Mouse (Mus musculus): Measurements from ENCODE around the gene Epb41l2.

Gene Epb41l2

DNA sequence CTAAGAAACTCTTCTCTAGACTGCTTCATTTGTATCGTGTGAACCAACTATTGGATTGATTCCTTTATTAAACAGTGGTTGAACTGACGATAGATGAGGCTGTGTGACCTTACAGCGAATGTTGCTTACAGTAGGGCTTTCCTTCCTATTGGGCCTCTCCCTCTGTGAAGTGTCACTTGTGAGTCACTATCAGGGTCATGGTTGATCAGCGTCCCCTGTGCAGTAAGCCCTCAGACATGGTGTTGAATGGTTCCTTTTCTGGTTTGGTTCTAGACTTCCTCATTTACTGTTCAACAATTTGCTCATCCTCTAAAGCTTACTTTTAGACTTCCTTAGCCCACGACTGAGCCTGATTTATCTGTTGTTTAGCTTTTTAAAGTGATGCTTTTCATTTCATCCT, 7.1 kb downstream of the Epb41l2 start:
- no peak for DNase-seq

DNA sequence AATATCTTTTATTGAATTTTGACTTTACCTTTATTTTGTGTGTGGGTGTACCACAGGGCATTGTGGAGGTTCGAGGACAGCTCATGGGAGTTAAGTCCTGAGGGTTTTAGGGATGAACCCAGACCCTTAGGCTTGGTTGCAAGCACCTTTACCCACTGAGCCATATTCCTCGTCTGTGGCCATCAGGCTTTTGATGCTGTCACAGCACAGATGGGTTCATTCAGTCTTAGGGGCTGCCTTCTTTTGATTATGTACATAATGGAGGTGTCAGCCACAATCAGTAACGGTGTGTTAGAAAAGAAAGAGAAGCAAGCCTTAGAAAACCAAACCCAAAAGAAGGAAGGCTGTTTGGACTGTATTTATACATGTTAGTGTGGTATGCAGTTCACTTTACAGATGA, 9.3 kb downstream of the Epb41l2 start:
- no peak for DNase-seq

DNA sequence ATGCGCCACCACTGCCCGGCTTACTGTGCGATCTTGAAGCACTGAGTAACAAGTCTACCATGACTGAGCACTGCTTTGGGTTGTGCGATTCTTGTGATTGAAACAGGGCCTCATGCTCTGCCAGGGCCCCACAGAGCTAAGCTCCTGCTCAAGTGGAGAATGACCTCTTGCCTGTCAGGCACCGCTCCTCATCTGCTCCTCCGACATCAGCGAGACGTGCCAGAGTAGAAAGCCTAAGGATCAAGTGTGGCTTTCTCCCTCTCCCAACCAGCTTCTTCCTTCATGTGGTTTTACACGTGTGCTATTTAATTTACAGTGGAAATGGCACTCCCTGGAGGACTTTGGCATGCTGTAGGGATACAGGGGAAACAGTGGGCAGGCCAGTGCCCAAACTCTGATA, 10.1 kb downstream of the Epb41l2 start:
- DNase-seq: no peak

DNA sequence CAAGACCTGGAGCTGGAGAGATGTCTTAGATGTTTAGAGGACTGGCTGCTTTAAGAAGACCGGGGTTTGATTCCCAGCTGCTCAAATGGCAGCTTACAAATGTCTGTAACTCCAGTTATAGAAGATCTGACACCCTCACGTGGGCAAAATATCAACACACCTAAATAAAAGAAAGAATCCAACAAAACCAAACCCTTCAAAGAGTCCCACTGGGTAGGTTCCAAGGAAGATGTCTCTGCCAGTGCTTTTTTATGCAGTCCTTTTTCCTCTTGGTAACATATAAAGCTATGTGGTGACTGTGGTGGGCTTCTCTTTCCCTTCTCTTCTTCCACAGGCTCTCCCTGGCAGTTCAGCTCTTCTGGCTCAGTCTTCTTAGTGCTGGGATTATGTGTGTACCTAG, 11.7 kb downstream of the Epb41l2 start:
- no peak for DNase-seq

DNA sequence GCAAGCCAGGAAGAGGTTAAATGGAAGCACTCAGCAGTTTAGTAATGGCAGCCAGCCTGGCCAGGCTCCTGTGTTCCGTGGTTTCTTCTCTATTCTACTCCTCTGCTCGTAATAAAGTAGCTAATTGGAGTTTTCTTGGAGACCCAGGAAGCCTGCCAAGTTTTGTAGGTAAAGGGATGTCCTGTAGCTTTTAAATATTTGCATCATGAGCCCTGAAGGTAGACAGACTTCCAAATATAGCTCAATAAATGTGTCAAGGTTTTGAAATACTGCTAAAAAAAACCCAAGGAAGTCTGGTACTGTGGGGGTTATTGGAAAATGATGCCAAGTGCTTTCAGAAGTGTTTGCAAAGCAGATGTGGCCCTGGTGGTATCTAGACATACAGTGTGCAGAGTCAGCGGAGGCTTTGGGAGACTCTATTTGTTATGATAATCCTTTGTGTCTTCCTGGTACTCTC, 12.3 kb downstream of the Epb41l2 start:
- DNase-seq: no peak

DNA sequence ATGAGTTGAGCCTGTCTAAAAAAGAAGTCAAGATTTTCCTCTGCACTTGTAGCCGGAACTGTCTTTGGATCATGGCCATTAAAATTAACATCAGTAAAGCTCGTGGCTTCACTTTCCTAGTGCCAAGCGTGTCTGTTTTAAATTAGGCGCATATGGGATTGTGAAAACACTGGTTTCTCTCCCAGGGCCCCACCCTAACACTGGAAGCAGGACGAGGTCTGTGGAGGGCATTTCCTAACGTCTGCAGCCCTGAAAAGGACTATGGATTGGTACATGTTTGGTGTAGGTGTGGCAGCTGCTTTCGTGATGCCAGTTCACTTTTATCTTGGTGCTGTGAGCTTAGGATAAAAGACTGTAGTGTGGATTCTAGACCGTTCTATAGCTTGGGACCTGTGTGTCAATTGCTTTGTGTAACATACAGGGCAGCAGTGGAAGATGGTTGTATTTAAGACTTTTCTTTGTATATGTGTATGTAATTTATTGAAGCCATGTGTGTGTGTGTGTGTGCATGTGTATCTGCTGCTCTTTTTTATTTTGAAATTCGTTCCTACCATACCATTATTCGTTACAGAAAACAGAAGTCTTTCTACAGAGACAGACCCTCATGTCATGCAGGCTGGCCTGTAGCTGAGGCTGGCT, 13.0 kb downstream of the Epb41l2 start:
- DNase-seq: no peak

DNA sequence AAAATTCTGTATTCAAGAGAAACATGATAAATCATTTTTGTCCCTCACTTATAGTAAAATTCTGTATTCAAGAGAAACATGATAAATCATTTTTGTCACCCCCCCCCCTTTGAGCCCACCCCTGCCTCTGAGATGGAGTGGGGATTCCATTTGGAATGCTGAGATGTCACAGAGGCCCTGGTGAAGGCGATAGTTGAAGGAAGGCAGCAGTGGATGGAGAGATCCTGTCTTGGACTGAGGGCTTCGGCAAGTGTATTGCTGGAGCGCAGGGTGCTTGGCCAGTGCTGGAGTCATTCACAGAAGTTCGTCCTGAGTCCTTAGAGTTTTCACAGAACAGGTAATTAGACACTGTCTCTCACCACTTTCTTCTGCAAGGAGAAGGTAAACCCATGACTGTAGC, 15.4 kb downstream of the Epb41l2 start:
- DNase-seq: no peak

DNA sequence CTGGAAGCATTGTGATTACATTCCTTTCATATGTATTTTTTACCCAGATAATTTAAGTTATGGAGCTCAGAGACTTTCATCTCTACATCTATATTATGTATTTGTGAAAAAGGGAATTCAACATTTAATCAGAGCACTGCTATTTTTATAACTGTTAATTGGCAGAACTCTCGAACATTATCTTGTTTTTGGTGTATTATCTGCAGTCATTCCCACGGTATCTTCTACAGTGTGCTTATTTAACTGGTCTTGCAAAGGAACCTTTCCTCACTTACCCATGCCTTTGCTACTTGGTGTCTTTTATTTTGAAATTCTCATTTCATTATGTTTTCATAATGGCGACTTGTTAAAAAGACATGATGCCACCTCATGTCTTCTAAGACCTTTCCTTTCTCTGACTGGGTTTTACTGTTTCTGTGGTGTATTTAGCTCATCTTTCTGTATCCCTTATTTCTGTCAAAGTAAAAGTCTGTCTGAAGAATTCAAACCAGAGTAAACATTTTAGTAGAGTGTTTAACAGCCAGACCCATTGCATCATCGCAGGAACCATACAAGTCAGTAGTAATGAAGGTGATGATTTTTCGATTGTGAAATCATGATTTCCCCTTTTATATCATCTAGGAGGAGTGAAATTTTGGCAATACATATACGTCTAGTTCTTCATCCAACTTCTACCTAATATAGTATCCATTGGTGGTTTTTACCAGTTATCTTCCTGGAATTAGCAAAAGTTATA, 21.3 kb downstream of the Epb41l2 start:
- no peak for DNase-seq

DNA sequence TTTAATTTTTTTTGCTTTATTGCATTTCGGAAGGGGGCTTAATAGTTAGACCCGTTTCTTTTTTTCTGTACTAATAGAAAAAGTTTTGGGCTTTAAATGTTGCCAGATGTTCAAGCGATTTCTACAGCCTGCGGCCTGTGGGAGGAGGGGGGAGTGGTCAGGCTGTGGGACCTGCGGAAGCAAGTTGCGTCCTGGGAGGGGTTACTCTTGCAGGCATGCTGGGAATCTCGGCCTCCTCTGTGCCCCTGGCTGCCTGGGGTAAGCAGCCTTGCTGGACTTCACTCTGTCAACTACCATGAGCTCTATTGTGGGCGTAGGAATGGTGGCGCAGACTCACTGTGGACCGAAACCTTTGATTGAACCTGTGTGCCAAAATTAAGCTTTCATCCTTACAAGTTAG, 22.4 kb downstream of the Epb41l2 start:
- DNase-seq: no peak

DNA sequence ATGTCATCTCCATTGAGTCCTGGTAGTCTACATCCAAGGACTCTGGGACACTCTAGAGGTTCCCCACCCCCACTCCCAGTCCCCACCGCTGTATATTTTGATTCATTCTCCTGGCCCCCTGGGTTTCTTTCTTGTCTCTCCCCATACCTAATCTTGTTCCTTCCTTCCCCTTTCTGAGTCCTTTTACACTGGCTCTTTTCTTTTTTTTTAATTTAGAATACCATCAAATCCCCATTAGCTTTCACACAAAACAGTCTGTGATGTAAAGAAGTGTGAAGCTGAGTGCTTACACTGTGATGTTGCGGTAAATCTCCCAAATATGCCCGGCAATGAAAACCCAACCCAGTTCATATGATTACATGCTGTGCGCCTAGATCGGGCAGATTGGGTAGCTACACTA, 23.6 kb downstream of the Epb41l2 start:
- DNase-seq: no peak

DNA sequence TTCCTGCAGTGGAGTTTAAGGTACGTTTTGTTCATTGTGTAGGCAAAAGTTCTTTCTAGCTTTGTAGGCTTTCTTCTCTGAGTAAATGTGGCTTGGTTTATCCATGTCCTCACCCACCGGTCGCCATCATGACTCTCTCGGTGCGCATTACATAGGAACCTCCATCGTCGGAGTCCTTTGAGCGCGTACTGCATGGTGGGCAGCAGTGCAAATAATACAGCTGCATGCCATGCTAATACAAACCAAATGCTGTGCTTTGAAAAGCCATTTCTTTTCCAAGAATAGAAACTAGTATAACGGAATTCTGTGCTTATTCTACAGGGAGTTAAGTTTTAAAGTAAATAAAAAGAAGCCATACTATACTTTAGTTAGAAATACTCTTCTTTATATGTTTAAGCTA, 24.8 kb downstream of the Epb41l2 start:
- DNase-seq: no peak

DNA sequence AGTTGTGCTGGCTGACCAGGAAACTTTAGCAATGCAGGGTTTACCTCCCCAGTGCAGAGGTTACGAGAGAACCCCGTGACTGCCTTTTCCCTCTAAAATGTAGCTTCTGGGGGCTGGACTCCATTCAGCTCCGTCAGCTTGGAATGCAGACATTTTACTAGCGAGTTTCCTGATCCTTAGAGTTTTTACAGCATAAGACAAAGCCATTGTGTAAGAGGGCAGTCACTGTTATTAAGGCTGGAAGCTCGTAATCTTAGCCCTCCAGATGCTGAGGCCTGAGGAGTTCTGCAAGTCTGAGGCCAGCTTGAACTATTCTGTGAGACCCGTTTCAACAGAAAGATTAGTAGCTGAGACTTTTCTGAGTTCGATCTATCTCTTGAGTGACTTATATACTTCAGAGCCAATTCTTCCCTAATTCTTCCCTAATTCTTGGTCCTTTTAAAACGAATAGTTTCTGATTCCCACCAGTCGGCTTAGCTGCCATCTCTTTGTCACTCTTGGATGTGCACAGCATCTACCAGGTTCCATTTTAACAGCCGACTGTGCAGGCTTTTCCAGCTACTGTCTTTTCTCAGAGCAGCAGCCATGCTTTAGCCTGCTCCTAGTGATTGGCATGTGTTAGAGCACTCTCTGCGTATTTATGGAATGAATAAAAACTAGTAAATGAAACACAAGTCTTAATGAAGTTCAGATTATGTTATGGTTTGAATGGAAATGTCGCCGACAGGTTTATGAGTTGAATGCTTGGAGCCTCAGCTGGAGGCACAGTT, 26.4 kb downstream of the Epb41l2 start:
- no peak for DNase-seq

DNA sequence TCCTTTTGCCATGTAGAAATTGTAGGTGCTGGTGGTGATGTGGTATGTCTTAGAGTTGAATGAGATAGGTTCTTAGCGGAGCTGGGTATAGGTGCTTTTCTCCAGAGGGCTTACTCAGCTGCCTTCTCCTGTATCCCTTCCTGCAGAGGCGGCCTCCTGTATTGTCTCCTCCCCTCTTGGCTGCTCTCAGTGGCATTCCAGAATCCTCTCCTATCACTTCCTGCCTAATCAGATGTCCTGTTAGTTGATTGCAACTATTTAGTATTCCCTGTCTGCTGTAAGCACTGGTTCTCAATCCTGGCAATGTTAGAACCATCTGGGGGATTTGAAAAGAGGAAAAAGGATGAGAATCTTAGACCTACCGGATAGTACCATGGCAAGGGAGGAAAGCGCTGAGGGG, 27.3 kb downstream of the Epb41l2 start:
- DNase-seq: no peak

DNA sequence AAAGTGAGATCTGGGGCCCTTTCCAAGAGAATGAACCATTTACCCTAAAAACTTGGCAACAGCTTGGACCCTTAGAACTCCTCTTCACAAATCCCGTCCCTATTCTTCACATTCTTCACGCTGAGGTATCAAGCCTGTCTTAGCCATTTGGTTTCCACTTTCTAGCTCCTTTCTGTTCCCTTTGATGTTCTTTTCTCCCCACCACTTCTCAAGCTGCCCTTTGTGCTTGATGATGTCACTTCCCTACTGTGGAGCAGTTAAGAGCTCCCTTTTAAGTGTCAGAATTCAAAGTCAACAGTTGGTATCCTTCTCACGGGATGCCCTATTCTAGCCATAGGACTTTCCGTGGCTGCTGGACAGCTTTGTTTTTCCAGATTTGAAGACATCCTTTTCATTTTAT, 27.7 kb downstream of the Epb41l2 start:
- DNase-seq: no peak

DNA sequence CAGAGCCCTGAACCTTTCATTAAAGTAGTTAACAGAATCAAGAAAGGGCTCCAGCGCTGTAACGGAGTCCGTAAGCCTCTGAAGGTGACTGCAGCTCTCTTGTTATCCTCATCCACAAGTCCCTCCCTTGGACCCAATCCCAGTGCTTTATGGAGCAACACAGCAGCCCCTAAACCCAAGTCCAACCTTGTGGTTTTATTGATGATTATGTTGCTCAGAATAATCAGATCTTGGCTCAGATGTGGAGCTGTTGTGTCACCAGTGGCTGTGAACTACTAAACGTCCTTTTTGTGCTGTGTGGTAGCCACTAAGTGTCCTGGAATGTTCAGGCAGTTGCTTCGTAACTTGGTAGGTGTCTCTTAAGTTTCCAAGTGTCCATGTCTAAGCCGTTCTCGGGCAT, 33.2 kb downstream of the Epb41l2 start:
- DNase-seq: no peak

DNA sequence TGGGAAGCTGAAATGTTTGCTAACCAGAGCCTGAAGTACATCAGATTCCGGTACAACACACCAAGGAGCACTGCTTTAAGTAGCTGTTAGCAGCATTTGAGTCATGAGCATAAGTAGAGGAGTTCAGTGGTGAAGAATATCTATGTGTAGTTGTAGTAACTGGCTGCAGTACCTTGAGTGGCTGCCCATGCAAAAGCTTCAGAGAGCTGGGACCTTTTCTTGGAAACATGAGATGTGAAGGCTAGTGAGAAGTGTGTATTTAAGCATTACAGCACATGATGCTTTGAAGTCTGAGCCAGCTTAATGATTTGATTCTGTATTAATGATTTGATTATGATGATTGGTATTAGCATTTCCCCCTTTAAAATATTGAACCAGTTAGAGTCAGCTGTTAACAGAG, 34.1 kb downstream of the Epb41l2 start:
- no peak for DNase-seq

DNA sequence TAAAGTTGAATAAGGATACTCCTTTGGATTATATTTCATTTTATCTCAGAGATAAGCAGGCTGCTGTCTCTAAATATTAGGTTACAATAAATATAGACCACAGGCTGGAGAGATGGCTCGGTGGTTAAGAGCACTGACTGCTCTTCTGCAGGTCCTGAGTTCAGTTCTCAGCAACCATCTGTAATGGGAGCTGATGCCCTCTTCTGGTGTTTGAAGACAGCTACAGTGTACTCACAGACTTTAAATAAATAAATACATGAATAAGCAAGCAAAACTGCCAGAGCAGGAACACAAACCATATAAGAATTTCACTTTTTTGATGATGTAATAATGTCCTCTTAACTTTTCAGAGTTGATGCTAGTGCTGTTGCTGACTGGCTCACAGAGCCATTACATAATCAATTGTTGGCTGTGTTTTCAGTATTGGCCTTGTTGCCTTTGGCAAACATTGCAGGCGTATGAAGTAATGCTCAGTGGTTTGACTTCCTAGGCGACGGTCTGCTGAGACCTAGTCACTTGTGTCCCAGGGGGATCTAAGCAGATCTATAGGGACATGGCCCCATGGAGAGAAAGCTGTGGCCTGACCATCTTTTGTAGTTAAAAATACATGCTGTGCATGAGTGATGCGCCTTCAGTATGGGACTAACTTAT, 35.8 kb downstream of the Epb41l2 start:
- no peak for DNase-seq

DNA sequence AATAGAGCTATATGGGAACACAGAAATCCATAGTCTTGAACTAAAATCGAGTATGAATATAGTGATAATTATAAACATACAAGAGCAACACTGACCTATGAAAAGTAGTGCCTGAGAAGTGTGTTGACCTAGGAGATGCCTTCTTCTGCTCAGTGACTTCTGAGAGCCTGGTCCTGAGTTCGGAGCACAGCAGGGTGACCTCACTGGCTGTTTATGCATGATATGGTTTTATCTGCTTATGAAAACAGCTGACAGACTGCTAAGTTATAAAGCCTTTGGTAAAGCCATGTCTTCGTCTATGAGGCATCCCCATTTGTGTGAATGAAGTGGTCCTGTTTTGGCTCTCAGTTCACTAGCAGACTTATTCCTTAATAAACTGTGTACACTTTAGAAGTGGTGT, 37.3 kb downstream of the Epb41l2 start:
- DNase-seq: no peak

DNA sequence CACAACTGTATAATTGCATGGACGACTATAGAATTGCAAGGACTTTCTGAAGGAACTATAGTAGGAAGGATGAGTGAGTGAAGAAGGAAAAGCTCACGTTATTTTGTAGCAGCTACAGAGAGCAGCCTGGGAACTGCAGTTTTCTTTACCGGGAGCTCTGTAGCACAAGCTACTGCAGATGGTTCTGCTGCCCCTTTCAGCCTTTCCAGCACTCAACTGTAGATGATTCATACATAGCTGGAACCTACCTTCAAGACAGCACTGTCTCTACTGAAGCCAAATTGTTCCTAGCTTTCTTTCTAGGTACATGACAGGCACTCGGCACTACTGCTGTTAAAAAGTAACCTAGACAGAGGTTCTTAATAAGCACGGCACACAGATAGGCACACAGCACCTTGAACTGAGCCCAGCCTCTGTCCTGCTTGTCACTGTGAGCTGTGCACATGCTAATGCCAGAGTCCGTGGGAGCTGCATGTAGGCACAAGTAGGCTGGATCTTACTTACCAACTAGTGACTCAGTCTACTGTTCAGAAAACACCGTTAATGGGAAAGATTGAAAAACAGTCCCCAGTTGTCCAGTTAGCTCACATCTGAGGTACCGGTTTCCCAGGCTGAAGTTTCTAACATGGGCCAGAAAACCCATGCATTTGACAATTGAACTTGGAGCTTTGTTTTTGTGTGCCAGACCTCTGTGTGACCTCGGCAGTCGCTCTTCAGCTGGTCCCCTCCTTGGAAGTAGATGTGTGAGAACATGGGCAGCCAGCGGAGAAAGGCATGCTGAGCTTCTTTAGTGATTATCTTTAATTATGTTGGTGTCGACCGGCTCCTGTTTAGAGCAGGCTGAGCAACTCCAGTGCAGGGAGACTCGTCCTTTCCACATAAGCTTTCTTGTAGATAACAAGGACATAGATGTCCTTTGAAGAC, 38.4 kb downstream of the Epb41l2 start:
- DNase-seq: no peak

DNA sequence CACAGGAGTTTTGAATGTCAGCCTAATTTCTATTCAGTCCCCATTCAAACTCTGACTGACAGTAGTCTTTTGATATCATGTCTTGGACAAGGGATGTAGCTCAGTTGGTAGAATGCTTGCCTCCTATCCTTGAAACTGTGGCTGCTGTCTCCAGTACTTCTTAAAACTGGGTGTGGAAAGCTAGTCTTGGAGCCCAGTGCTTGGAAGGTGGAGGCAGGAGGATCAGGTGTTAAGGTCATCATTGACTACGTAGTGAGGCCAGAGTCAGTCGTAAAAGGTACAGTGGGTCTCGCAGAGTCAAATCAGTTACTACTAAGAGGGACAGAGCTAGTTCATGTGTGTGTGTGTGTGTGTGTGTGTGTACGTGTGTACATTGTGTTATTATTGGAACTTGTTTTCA, 39.4 kb downstream of the Epb41l2 start:
- no peak for DNase-seq

DNA sequence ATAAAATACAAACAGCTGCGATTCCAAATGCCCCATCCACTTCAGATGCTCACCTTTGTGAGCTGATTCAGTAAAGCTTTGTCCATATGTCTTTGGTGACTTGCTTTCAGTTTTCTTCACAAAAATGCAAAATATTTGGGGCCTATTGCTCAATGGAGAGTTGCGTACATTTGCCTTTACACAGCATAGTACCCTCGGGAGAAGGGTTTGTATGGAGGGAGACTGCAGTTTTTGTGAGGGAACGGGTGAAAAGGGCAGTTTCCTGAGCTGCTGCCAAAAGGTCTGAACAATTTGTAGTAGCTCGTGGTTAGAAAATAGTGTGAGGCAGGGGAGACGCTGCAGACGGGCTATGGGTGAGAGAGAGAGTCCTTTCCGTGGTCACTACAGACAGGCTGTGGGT, 40.5 kb downstream of the Epb41l2 start:
- no peak for DNase-seq

DNA sequence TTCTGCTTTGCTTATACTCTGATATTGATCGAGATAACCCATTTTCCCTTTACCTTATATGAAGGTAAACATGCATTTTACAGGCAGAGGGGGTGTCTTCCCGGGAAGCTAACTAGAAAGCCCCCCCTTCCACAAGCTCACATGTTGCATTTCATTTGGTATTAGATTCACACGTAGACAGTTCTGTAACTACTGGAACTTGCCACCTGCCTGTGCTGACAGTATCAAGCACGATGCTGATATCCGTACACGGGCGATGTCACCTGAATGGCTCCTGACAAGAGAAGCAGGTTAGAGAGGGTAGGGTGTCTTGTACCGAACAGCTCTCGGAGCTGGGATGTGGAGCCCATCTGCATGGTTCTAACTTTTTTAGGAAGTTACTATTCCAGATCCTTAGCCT, 41.0 kb downstream of the Epb41l2 start:
- DNase-seq: no peak

DNA sequence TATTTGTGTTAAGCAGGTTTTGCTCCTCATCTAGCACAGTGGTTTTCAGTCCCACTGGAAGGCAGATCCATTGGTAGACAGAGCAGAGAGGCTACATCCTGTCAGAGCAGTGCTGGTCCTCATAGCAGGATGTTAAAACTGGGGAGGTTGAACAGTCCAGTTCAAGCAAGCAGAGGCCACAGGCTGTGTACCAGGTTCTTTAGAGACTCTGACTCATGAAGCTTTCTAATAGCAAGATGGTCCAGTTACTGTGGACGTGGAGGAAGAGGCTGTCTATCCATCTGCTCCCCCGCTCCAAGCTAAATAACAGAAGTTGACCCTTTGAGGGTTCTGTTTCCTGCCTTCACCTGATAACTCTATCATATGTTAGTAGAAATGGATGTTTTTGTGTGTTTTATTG, 41.8 kb downstream of the Epb41l2 start:
- no peak for DNase-seq

Measured in right cerebral cortex, postnatal 4 days (tissue).